Mouse (Mus musculus): Measurements from ENCODE around the gene Mdfic.

Gene Mdfic

GRCm38 (mm10) chr6:15793602-15794345 is 73.3 kb downstream of the Mdfic start:
- DNase-seq = no peak

DNA sequence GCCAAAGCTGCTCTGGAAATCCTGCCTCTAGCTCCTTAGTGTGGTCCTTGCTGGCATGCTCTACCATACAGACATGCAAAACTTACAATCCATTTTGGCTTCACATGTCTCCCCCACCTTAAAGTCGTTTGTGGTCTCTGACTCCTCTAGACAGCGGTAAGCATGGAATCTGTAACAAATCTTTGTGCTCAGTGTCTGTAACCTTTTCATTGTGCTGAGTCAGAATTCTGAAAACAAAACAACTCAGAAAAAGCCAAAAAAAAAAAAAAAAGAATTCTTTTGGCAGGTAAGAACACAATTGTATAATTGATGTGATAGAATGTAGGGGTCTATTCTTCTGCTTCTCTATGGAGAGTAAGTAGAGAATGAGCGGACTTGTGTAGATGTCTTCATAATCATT is 74.3 kb downstream of the Mdfic start:
- DNase-seq = no peak

DNA sequence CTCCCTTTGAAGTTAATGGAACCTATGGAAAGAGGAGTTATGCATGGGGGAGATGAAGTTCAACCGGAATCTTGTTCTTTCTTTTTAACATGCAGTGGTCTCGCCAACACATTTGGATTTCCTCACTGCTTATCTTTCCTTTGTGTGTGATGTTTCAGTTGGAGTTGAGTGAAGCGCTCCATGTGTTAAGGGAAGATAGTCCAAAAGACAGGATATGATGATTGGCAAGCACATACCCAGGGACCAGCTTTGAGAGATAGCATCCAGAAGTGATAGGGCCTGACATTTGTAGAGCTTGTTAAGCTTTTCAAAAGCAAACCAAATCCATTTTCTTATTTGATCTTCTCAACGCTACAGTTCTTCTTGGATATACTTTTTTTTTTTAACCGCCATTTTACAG is 86.9 kb downstream of the Mdfic start:
- DNase-seq = no peak

DNA sequence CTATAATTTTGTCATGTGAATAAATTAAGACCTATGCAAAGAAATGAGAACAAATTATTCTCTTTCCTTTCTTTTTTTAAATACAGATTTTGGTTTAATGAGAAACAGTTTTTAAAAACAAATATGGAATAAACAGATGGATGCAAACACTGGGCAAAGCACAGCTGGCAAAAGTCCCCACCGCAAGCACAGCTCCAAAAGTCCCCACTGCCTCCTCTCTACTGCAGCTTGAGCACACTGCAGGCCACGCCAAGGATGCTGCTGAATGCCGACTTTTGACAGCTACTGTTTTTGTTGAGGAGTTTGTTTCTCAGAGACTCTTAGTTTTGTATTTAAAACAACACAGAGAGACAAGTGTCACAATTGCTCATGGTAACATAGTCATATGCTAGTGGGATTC is 104.8 kb downstream of the Mdfic start:
- no peak for DNase-seq

DNA sequence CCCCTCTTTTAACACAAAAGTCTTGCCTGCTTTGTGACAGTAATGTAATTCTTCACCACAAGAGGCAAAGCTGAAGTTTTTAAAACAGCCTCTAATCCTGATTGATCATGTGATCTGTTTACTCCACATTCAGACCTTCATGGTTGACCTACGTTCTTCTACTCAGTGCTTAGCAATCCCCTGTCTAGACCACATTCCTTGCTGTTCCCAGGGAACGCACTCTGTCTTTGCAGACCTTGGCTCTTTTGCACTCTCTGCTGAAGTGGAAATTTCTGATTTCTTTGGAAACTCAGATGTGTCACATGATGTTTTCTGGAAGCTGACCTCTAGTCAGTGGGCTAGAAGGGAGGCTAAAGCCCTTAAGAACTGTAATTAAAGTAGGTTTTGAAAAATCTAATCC is 109.4 kb downstream of the Mdfic start:
- no peak for DNase-seq

- DNase-seq = no peak
These were observed 110.2 kb downstream of the Mdfic start for GRCm38 (mm10) chr6:15830651-15831050.

DNA sequence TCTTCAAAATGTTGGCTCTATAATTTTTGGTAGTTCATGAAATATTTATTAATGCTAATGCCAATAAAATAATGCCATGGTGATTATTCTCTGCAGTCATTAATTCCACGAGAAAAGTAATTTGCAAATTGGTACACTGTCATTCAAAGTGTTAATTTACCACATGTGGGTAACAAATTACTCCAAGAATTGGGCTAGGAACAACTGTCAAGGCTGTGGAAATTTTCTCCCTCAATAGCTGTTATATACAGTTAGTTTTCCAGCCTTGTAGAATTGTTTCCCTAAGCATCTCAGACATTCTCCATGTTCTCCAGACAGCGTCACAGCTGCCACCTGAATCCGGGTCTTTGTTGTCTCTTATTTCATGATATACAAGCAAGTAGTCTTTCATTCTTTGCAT is 117.2 kb downstream of the Mdfic start:
- no peak for DNase-seq

DNA sequence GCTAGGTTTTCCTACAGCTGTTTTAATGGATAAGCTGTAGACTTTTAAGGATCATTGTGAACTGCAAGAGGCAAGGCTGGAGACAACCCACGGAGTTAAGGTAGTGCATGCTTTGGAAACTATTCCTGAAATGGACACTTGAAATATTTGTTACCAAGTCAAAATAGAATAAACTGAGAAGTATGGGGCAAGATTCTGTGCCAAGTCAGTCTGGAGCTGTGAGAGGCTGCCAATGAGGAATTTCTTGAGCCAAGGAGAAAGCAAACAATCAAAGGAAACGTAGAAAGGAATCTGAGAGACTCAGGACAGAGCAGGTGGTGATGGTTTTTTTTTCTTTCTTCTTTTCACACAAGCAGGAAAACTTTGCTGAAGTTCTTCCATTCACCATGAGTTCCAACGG is 119.4 kb downstream of the Mdfic start:
- DNase-seq = no peak

DNA sequence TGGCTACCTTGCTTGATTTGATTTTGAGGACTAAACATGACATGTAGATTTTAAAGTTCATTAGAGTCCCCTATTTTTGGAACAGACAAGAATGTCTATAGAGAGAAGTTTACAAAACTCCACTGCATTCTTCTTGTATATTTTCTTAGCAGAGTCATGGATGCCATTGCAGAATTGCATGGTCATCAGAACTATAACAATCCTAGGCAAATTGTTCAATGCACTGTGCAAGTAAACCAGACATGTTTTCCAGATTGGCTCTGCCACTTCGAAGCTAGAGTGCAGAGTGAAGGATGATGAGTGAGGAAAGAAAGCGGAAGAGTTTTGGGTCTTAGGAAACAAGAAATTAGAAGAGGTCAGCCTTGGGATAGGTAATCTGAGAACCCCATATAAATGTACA is 120.0 kb downstream of the Mdfic start:
- no peak for DNase-seq

- DNase-seq = no peak
These were observed 121.2 kb downstream of the Mdfic start for GRCm38 (mm10) chr6:15841476-15842209.

- no peak for DNase-seq
These were observed 122.8 kb downstream of the Mdfic start for GRCm38 (mm10) chr6:15843295-15843694.

DNA sequence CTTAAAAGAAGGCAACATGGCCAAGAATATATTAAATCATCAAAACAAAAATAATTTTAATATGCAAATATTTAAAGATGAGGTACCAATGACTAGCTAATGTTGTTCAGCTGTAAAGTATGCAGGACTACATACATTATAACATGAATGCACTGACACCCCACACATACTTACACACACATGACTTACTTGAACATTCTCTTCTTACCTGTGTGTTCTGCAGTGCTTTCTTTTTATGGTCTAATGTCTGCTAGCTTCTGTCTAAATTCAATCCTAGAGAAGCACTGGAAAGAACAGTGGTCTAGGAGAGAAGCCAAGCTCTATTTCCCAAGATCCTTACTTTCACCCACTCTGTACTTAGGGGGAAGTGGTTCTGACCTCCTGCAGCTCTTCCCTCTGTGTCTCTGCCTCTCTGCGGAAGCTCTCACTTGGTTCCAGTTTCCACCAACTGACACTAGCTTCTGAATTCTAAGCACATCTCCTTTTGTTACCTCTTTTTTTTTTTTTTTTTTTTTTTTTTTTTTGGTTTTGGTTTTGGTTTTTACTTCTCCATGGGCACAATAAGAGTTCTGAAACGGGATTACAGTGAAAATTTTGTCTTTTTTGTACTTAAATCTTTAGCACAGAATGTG is 125.4 kb downstream of the Mdfic start:
- no peak for DNase-seq
